Mouse (Mus musculus): Measurements from ENCODE around the gene Rpl3.

GRCm38 (mm10) chr15:80121721-80122325 lies 30.2 kb upstream of the Rpl3 start:
- no peak for TF ChIP-seq POLR2A (IDR thresholded peaks at IDR 0.05; ENCODE audit: borderline replicate concordance, extremely low read depth, low read depth, low read length)
- TF ChIP-seq CTCF (IDR thresholded peaks at IDR 0.05; ENCODE audit: insufficient read depth, low read length) = no peak
